Mouse (Mus musculus) lung, adult 18-20 months (tissue): ENCODE measurements around the gene Kcnip3.

ENCODE experiments used
- DNase-seq, 2 experiments: peaks; one replicate each; pipeline ENCODE4 v3.0.0; 2022; ENCODE audit warnings: mixed read lengths in 2 of 2

The Kcnip3 gene

DNA sequence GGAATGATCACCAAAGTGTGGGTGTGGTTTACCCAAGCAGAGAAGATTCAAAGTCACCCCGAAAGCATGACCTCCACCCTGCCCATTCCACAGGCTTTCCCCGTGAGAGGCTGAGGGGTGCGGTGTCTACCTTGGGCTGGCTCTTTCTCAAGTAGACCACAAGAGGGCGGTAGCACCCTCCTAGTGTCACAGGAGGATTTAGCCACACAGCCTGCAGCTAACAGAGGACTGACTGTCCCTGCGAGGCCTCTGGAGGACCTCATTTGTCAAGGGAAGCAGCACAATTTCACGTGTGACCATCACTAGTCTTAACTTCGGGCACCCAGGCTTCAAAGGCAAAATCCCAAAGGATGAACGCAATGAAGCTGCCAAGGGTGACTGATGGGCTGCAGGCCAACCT, 59.6 kb downstream of the Kcnip3 start:
- peak; percentile 41 to 50 for DNase-seq

DNA sequence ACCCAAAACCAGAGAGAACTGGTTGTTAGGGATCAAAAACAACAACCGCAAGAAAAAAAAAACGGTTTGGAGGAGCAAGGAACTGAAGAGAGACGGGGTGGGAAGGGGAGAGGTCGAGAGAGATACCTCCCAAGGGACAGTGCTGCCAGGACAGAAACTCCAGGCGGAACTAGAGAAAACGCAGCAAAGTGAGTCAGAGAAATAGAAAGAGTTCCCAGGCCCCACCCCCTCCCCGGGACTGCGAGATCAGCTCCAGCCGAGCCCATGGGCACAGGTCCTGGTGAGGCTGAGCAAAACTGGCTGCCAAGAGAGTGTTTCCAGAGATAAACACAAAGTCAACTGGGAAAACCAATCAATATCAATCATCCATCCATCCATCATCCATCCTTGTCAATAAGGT, 60.5 kb downstream of the Kcnip3 start:
- no peak for DNase-seq

DNA sequence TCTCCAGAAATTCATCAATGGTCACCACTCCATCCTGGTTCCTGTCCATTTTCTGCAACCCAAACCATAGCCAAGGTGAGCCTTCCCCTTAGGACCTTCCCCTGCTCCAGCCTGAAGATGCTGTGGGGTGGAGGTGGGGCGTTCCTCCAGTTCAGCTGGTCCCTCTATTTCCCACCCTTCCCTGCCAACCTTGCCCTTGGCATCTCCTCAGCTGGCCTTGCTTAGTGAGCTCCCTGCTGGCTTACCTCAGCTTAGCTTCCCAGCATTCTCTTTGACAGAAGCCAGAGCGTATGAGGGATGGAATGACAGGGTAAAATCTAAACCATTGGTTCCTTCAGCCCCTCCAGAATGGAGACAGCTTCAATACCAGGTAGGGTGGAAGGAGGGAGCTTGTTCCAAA, 62.6 kb downstream of the Kcnip3 start:
- no peak for DNase-seq

DNA sequence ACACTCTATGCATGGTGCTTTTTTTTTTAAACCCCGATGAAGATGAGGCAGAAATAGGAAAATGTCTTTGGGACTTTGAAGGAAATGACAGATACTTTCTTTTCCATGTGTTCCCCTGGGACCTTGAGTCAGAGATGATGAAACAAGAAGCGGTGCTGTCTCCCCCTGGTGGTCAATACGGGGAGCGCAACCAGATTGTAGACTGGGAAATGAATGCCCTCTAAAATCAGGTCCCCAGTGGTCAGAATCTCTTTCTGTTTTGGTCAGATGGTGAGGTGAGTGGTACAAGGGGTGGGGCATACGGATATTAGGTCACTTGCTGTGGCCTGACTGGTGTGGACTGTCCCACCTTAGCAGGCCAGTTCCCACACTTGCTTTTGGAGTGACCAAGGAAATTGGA, 68.1 kb downstream of the Kcnip3 start:
- peak; percentile 58 to 64 for DNase-seq

DNA sequence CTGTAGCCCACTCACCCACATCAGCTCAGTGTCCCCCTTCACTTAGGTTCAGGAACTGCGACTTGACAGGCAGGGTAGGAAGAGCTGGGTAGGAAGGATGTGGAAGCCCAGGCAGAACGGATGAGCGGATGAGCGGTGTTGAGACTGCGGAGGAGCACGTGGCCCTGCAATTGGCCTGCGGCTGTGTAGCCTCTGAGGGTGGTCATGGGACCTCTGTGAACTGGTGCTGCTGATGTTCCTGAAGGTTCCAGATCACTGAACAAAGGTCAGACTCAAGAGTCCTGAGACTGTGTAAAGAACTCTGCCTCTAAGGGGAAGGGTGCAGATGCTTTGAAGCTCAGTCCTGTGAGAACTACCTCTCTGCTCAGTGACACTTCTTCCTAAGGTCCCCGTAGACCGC, 68.8 kb downstream of the Kcnip3 start:
- no peak for DNase-seq

- DNase-seq = no peak
Measured at GRCm38 (mm10) chr2:127451748-127452147, 70.1 kb downstream of the Kcnip3 start.

DNA sequence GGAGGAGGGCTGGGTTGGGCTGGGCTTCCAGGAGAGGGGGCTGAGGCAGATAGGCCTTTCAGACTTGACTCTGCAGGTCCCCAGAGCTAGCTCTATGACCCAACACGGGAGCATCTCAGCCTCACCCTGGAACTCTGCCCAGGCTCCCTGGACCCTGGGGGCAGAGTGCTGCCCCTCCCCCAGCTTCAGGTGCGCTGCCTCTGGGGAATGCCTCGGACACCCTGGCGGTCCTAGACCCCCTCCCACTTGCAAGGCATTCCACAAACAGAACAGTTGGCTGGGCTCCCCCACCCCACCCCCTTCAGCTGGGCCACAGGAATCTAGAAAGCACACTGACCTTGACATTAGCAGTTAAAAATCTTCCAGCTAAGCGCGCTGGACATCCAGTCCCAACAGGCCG, 72.2 kb downstream of the Kcnip3 start:
- DNase-seq = no peak

DNA sequence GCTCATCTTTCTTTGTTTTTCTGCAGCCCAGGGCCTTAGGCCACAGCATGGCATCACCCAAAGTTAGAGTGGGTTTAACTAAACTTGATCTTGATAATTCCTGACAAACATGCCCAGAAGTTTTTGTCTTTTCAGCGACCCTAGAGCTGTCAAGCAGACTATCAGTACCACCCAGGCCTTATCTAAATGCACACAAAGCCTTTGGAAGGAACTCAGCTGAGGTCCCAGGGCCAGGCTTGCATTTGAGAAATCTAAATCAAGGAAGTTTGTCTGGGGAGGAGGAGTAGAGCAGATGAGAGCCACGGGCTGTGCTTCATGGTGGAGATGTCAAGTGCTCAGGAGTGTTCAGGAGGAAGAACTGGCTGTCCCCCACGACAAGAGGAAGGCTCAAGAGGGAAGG, 75.0 kb downstream of the Kcnip3 start:
- no peak for DNase-seq

- peak; percentile 89 to 93 for DNase-seq
Measured at GRCm38 (mm10) chr2:127444055-127444789, 77.7 kb downstream of the Kcnip3 start, which contains the start of gene Fahd2a. Fahd2a (minus strand) TSS chr2:127444565.

DNA sequence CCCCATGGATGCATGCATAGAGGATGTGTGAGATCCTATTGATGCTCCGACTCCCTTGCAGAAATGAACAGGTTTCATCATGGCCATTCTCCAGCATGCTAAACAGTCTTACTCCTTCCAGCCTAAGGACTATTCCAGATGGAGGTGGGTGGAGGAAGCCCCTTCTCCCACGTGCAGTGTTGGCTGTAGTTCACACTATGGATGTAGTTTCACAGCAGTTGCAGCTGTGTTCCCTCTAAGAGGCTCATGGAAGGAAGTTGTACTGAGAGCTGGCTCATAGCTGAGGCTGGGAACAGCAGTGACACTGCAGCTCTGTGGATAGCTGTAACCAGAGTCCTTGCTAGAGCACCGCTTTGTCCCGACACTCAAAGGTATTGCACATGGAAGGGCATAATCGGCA, 84.2 kb downstream of the Kcnip3 start:
- DNase-seq = no peak

DNA sequence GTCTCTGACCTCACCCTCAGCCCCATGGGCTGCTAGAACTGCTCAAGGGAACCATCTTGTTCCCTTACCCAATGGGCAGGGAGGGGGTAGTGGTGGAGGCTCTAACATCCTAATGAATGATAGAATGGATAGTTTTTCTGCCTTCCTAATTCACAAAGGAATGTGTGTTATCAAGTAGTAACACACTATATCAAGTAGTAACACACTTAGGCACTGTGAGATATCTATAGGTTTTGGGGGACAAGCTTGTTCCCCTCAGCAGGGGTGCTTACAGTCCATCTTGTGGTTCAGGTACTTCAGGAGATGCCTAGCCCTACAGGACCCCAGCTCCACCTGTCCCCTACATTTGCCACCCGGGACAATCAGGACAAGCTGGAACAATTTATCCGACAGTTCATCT, 86.3 kb downstream of the Kcnip3 start:
- no peak for DNase-seq

DNA sequence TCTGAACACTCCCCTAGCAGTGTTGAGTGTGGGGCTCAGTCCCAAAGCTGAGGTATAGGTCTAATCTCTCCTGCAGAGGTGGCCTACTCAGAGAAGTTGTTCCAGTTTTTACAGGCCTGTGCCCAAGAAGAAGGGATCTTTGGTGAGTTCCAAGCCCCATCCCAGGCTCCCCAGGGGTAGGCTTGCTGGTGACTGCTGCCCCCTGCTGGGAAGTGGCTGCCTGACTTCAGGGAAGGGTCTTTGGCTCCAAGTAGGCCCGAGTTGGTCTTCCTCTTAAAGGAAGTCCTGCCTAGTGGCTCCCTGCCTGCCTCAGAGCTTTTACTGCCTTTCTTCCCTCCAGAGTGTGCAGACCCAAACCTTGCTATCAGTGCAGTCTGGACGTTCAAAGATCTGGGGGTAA, 86.8 kb downstream of the Kcnip3 start:
- no peak for DNase-seq

GRCm38 (mm10) chr2:127433487-127434295, 88.2 kb downstream of the Kcnip3 start:
- DNase-seq = no peak

DNA sequence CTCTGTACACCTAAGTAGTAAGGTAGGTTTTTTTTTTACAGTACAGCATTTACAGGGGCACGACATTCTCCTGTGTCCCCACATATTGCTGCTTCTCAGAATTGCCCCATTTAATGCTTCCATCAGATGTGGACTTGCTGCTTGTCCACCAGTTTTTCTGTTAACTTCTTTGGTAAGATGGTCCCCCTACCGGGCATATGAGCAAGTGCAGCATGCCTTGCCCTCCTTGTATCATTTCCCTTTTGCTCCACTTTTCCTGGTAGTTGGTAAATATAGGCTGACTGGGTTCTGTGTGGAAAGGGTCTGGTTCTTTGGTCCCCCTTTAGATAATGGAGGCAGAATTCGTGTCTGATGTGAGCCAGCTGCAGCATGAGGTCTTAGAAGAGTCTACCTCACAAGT, 91.7 kb downstream of the Kcnip3 start:
- DNase-seq = peak; percentile 10 to 15

DNA sequence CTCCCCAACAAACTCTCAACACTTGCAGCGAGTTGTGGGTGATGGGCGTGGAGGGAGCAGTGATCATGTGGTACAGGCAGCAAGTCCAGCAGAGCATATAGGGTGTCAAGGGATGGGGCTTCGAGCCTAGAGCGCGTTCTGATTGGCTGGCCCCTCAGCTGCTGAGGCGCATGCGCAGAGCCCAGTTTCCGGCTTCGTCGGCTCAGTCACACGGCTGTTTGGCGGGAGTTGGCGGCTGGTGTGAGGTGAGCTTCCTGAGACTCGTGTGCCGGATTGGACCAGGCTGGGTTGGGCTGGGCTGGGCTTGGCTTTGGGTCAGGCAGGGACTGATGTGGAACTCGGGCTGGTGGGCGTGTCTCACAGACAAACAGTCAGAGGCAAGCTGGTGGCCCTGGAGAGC, 96.9 kb downstream of the Kcnip3 start, which contains the start of gene Gpat2:
TSS of gene Gpat2 (plus strand) at position 223 of the 400 bp plus-strand sequence.
- DNase-seq = no peak

DNA sequence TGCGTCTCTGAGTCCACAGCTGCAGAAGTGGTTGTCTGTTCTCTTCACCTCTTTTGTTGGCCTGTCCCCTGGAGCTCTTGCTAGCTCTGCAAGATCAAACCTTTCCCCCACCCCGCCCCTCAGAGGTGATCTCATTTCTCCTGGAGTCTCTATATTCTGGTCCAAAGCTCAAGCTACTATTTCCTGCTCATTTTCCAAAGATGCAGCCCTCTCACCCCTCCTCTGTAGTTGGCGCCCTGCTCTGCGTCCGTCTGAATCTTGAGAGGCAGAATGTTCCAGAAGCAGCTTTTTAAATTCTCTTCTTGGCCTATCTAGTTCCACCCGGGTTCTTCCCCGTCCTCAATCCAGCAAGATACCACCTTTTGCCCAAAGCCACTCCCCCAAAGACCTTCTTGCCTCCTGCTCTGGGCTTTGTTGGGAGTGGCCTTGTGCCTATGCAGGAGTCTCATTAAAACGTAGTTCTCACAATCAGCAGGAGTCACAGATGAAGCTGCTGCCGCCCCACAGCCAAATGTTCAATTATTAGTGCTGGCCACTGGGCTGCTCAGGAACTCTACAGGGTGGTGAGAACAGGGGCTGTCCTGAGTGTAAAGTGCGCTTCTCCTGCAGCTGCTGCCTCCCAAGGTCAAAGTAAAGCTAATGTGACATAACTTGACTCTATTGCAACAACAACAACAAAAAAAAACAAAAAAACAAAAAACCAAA, 103.5 kb downstream of the Kcnip3 start:
- no peak for DNase-seq

DNA sequence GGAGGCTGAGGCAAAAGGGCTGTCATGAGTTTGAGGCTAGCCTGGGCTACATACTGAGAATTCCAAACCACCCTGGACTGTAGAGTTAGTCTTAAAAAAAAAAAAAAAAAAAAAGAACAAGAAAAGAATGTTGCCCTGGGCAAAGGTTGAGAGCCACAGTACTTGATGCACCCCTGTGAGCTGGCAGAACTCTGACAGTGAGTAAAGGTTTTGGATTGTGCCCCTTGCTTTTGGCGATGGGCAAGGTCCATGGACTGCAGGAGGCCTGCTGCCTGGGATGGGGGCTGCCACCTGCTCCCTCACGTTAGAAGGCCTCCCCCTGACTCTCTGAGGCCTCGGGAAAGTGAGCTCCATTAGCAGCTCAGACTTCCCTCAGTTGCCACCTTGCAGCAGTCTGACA, 105.2 kb downstream of the Kcnip3 start:
- DNase-seq = no peak

GRCm38 (mm10) chr2:127415806-127416205, 106.1 kb downstream of the Kcnip3 start:
- DNase-seq = no peak

DNA sequence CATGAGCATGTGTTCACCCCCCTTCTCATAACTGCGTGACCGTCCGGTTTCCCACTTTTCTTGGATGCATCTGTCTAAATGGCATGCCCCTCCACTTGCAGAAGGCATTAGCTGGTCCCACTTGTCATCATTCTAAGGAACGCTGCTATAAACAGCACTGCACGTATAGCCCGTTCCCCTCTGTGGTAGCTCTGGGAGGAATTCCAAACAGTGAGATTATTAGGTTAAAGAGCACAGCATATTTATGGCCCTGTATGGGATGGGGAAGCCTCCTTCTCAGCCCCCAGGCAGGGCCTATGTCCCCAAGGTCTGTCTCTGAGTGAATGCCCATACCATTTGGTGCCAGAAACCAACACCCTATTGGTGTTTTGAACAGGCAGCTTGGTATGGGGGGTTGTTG, 110.8 kb downstream of the Kcnip3 start:
- no peak for DNase-seq
